Mouse (Mus musculus) hindbrain, embryonic 14.5 days (tissue): ENCODE measurements around the gene Klhl5. TPM values are rescaled to one million over a fixed set of nuclear protein-coding genes. Genes with fewer than 3 reads are reported as not detected.

Experiments used
- ATAC-seq: fragments of 200-750 bp; cut with Nextera tagmentation; 2 replicates; pipeline ENCODE4 v1.8.0; 2017; ENCODE audit warnings: moderate number of reproducible peaks, mild to moderate bottlenecking, moderate TSS enrichment, moderate library complexity; ENCODE audit not compliant: low FRiP score
- DNase-seq: peaks from one replicate; pipeline ENCODE4 v3.0.0-alpha.2; 2015; ENCODE audit warnings: low spot score
- H3K27ac ChIP-seq: fragments of 300-500 bp; sonication (generic); 2 replicates; pipeline ENCODE4 v1.5.1; 2014; ENCODE audit warnings: mild to moderate bottlenecking, moderate library complexity
- H3K27me3 ChIP-seq: fragments of 300-500 bp; sonication (generic); 2 replicates; pipeline ENCODE4 v1.6.1; 2014; ENCODE audit warnings: mild to moderate bottlenecking, low read length, mixed read lengths; ENCODE audit not compliant: control insufficient read depth, insufficient read depth
- H3K36me3 ChIP-seq: fragments of 300-500 bp; sonication (generic); replicated peaks from 2 replicates; pipeline ENCODE4 v1.6.1; 2014; ENCODE audit not compliant: control insufficient read depth, insufficient read depth
- H3K4me1 ChIP-seq: fragments of 300-500 bp; sonication (generic); replicated peaks from 2 replicates; pipeline ENCODE4 v1.6.1; 2014; ENCODE audit warnings: antibody characterized with exemption, low read length, mixed read lengths; ENCODE audit not compliant: control insufficient read depth, insufficient read depth
- H3K4me2 ChIP-seq: fragments of 300-500 bp; sonication (generic); replicated peaks from 2 replicates; pipeline ENCODE4 v1.6.1; 2014; ENCODE audit warnings: mild to moderate bottlenecking, moderate library complexity
- H3K4me3 ChIP-seq: fragments of 300-500 bp; sonication (generic); replicated peaks from 2 replicates; pipeline ENCODE4 v1.5.1; 2014; ENCODE audit warnings: mild to moderate bottlenecking, low read length
- H3K9ac ChIP-seq: fragments of 300-500 bp; sonication (generic); 2 replicates; pipeline ENCODE4 v1.6.1; 2014
- H3K9me3 ChIP-seq: fragments of 300-500 bp; sonication (generic); 2 replicates; pipeline ENCODE4 v1.6.1; 2016; ENCODE audit warnings: low read length; ENCODE audit not compliant: control insufficient read depth
- WGBS: fragments of 180-500 bp; shearing (Covaris S2); extraction: QIAGEN DNeasy Blood & Tissue Kit; methylation state at CpG from one replicate; pipeline ENCODE4 v1.1.7; 2014; 5-methylcytosine and 5-hydroxymethylcytosine counted together
- polyA plus RNA-seq: library from polyadenylated mRNA; unstranded; fragments of >200 nt; fragmentation: Nextera tagmentation; extraction: Ambion mirVana; gene quantifications from 2 replicates; pipeline ENCODE4 v1.2.1, GENCODE M21; 2014

Klhl5 gene
- polyA plus RNA-seq, 1 experiment from 2014 or later = 49.2 TPM

DNA sequence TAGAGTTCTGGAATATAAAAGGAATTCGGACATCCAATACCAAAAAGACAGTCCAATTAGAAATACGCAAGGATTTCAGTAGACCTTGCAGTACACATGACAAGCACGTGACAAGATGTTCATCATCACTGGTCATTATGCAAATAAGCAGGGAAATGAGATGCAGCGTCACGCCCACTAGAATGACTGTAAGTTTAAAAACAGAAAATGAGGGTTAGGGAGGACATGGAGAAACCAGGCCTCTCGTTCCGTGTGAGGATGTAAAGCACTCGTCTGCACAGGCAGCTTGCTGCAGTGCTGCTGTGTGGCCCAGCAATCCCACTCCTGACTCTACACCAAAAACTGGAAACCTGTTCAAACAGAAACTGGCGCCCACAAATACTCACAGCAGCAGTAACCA lies 62.9 kb downstream of the Klhl5 start:
- no peak overlapping the region for H3K4me2 ChIP-seq
- H3K27ac ChIP-seq = no peak overlapping the region
- no peaks in the 10 kb centered on the region for H3K27me3 ChIP-seq
- H3K4me3 ChIP-seq = no peak overlapping the region
- DNase-seq (no peak), ATAC-seq (no peak)
- peaks cover 15% of the 10 kb centered on the region for H3K36me3 ChIP-seq
- H3K9ac ChIP-seq = no peak overlapping the region
- H3K9me3 ChIP-seq = no peaks in the 10 kb centered on the region
- no peaks in the 10 kb centered on the region for H3K4me1 ChIP-seq
- 76% methylated on average over 9 of the region's 9 CpGs for WGBS

DNA sequence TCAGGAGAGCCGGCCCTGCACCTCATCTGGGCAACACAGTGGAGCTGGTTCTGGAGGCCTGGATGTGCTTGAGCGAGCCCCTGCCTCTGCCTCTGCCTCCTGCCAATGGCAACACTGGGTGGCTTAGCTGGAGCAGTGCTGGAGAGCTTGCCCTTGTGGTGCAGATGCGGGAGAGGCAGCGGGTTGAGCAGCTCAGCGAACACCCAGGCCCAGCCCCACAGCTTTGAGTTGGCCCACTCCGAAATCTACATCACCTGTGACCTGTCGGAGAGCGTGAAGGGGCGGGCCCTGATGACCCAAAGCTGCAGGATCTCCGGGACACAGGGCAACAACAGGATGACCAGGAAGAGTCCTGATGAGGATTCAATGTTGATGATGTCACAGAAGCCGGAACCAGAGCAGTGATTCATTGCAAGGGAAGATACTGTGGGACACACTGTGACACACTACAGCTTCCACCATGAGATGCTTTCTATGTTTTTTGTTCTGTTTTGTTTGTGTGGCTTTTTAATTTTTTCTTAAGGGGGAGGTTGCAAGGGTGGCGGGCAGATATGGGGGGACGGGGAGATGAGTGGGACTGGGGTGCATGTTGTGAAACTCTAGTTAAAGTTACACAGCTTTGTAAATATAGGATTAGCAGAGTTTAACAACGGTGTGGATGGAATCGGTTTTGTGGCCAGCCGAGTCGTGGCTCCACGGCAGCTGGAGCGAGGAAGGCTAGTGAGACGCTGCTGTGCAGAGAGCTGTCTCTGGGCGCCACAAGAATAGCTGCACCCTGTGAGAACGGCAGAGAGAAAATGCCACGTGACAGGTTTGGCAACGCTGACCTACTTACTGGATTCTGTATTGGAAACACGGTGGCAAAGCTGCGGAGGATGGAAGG lies 67.9 kb downstream of the Klhl5 start:
- Histone ChIP-seq H3K9me3 (no peaks in the 10 kb centered on the region), H3K9ac (peak overlapping the region; percentile 10; the same call in 1 of the 2 replicates), H3K4me3 (no peak overlapping the region), H3K4me2 (peak overlapping the region; percentile 38), H3K27ac (peak overlapping the region; percentile 66), H3K27me3 (no peaks in the 10 kb centered on the region), H3K4me1 (peaks cover 13% of the 10 kb centered on the region; the same call in 1 of the 2 replicates), H3K36me3 (no peaks in the 10 kb centered on the region)
- peak; percentile 80; the same call in 1 of the 2 replicates for ATAC-seq
- WGBS = 57% methylated on average over 26 of the region's 26 CpGs
- DNase-seq = peak; percentile 54

GRCm38 (mm10) chr5:65175918-65176484 lies 68.7 kb downstream of the Klhl5 start:
- ATAC-seq (peak; percentile 45; the same call in 1 of the 2 replicates), DNase-seq (no peak)
- H3K9me3 ChIP-seq = no peaks in the 10 kb centered on the region
- H3K27me3 ChIP-seq = no peaks in the 10 kb centered on the region
- peak overlapping the region; percentile 10; the same call in 1 of the 2 replicates for H3K9ac ChIP-seq
- H3K4me3 ChIP-seq = no peak overlapping the region
- 62% methylated on average over 13 of the region's 13 CpGs for WGBS
- H3K4me2 ChIP-seq = peak overlapping the region; percentile 38
- H3K27ac ChIP-seq = peak overlapping the region; percentile 66
- H3K36me3 ChIP-seq = no peaks in the 10 kb centered on the region
- H3K4me1 ChIP-seq = peaks cover 17% of the 10 kb centered on the region; the same call in 1 of the 2 replicates

DNA sequence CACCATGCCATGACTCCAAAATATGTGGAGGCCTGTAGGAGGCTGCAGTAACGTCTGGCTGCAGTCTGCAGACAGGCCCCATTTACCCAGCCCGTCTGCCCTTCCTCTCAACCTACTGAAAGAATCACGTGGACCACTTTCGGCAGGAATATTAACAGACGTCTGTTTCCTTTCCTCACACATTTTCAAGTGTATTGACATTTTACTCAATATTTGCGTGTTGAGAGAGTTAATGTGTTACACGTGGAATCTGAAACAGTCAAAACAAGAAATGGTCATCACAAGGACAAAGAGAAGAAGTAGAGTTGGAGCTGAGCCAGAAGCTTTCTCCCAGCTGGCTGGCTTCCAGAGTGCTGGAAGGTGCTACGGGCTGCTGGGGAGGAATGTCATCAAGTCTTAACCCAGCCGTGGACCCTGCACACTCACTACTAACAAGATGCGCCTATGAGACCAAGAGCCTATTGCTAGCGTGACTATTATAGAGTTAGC lies 69.7 kb downstream of the Klhl5 start:
- Histone ChIP-seq H3K36me3 (no peaks in the 10 kb centered on the region), H3K27me3 (no peaks in the 10 kb centered on the region), H3K27ac (peak overlapping the region; percentile 9; the same call in 1 of the 2 replicates), H3K9me3 (no peaks in the 10 kb centered on the region), H3K4me3 (no peak overlapping the region), H3K9ac (no peak overlapping the region), H3K4me2 (no peak overlapping the region), H3K4me1 (peaks cover 21% of the 10 kb centered on the region)
- DNase-seq (peak; percentile 61), ATAC-seq (0 out of 2 replicates have a peak, but pooled peaks have one; percentile 42)
- 51% methylated on average over 11 of the region's 11 CpGs for WGBS

- H3K4me3 ChIP-seq = no peak overlapping the region
- no peaks in the 10 kb centered on the region for H3K27me3 ChIP-seq
- peaks cover 21% of the 10 kb centered on the region for H3K4me1 ChIP-seq
- ATAC-seq (no peak), DNase-seq (no peak)
- H3K27ac ChIP-seq = no peak overlapping the region
- H3K36me3 ChIP-seq = no peaks in the 10 kb centered on the region
- WGBS = 97% methylated on average over 9 of the region's 9 CpGs
- H3K9me3 ChIP-seq = no peaks in the 10 kb centered on the region
- no peak overlapping the region for H3K9ac ChIP-seq
- no peak overlapping the region for H3K4me2 ChIP-seq
Observed at GRCm38 (mm10) chr5:65178477-65178876, 71.1 kb downstream of the Klhl5 start.

DNA sequence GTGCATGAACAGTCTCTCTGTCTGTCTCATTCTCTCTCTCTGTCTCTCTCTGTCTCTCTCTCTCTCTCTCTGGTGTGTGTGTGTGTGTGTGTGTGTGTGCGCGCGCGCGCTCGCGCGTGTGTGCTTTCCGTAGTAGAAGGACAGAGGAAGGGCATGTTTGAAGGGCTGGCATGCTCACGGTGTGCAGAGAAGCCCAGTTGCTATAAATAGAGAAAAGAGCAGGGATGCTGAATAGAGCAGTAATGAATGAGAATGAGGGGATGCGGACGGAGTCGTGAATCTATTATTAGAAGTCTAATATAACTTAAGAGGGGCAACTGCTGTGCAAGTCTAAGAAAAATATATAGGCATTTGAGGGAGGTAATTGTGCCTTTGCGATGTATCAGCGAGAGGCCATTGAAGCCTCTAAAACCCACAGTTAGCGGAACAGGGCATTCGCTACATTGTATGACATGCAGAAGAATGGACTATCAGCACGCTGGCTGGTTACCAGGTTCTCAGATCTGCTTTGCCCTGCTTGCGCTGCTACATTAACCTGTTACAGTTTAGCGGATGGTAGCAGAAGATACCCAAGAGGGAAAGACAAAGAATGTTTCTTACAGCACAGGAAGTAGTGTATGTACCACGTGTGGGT lies 73.9 kb downstream of the Klhl5 start:
- no peaks in the 10 kb centered on the region for H3K27me3 ChIP-seq
- 0 out of 2 replicates have a peak overlapping the region, but pooled peaks have one; percentile 3 for H3K4me2 ChIP-seq
- H3K9ac ChIP-seq = no peak overlapping the region
- WGBS = 71% methylated on average over 21 of the region's 21 CpGs
- no peaks in the 10 kb centered on the region for H3K36me3 ChIP-seq
- DNase-seq (no peak), ATAC-seq (0 out of 2 replicates have a peak, but pooled peaks have one; percentile 38)
- peaks cover 17% of the 10 kb centered on the region for H3K4me1 ChIP-seq
- no peaks in the 10 kb centered on the region for H3K9me3 ChIP-seq
- peak overlapping the region; percentile 21 for H3K27ac ChIP-seq
- H3K4me3 ChIP-seq = no peak overlapping the region

DNA sequence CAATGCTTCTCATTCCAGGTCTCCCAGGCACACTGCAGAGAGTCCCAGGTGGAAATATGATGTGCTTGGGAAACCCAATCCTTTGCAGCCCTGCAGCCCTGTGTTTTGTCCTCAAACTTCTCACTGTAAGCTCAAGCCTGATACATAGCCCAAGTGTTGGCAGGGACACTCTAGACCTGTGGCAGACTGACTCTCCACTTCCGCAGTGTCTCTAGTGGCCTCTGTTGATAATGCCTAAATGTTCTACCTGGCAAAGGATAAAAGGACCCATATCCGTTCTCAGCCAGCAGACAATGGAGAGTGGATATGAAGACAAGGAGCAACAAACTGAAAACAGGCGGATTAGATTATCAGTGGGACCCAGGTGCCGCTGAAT lies 74.4 kb downstream of the Klhl5 start:
- Histone ChIP-seq H3K4me3 (no peak overlapping the region), H3K36me3 (no peaks in the 10 kb centered on the region), H3K9me3 (no peaks in the 10 kb centered on the region), H3K4me2 (no peak overlapping the region), H3K27me3 (no peaks in the 10 kb centered on the region), H3K27ac (peak overlapping the region; percentile 21; the same call in 1 of the 2 replicates), H3K9ac (no peak overlapping the region), H3K4me1 (peaks cover 17% of the 10 kb centered on the region)
- 76% methylated on average over 4 of the region's 4 CpGs for WGBS
- DNase-seq = no peak
- no peak; the same call in 1 of the 2 replicates for ATAC-seq

- Histone ChIP-seq H3K9ac (no peak overlapping the region), H3K36me3 (no peaks in the 10 kb centered on the region), H3K4me1 (peaks cover 12% of the 10 kb centered on the region; the same call in 1 of the 2 replicates), H3K27ac (no peak overlapping the region), H3K4me3 (no peak overlapping the region), H3K4me2 (no peak overlapping the region), H3K27me3 (no peaks in the 10 kb centered on the region), H3K9me3 (no peaks in the 10 kb centered on the region)
- ATAC-seq (no peak), DNase-seq (no peak)
- WGBS = 70% methylated on average over 1 of the region's 1 CpGs
Observed at GRCm38 (mm10) chr5:65182268-65182667, 74.9 kb downstream of the Klhl5 start.

DNA sequence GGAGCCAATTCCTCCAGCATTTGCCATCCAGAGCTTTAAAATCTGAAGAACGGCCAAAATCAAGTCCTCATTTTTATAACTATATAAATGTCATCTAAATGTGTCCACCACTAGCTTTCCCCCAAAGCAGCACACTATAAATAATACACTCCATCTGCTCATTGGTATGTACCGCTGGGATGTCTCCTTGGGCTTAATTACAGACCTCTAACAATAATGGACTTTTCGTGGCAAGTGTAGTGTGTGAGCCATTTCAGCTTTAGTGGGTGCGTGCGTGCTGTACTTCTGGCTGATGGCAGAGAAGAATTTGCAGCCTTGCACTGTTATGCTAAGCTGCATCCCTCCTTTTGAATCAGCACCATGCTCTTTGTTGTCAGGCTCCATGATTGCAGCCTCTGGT lies 84.3 kb downstream of the Klhl5 start:
- ATAC-seq = no peak
- 0 out of 2 replicates have a peak, but pooled peaks cover 6% of the 10 kb centered on the region for H3K9me3 ChIP-seq
- H3K4me2 ChIP-seq = no peak overlapping the region
- no peaks in the 10 kb centered on the region for H3K36me3 ChIP-seq
- no peak overlapping the region for H3K27ac ChIP-seq
- no peak overlapping the region for H3K4me3 ChIP-seq
- no peaks in the 10 kb centered on the region for H3K27me3 ChIP-seq
- no peak for DNase-seq
- no peak overlapping the region for H3K9ac ChIP-seq
- 84% methylated on average over 5 of the region's 5 CpGs for WGBS
- H3K4me1 ChIP-seq = no peaks in the 10 kb centered on the region
